Mouse (Mus musculus) spleen, adult 2 months (tissue): ENCODE measurements around the gene E130114P18Rik. TPM values are rescaled to one million over a fixed set of nuclear protein-coding genes. Genes with fewer than 3 reads are reported as not detected.

Experiments used
- DNase-seq, 2 experiments: peaks; one replicate each; pipeline versions ENCODE4 v3.0.0 to v3.0.0-alpha.2; 2012 to 2021; ENCODE audit warnings: low spot score in 2 of 2, low read depth in 1 of 2
- H3K27ac ChIP-seq: fragments of 200-500 bp; 2 replicates; pipeline ENCODE4 v1.5.1; 2012; ENCODE audit warnings: low read length, inconsistent platforms; ENCODE audit not compliant: insufficient read depth
- H3K27me3 ChIP-seq: fragments of 200-500 bp; 2 replicates; pipeline ENCODE4 v1.6.1; 2012; ENCODE audit warnings: mild to moderate bottlenecking, moderate library complexity, low read length, inconsistent platforms; ENCODE audit not compliant: control insufficient read depth, insufficient read depth
- H3K36me3 ChIP-seq: fragments of 200-500 bp; 2 replicates; pipeline ENCODE4 v1.6.1; 2012; ENCODE audit warnings: mild to moderate bottlenecking, low read length, inconsistent platforms; ENCODE audit not compliant: control insufficient read depth, insufficient read depth
- H3K4me1 ChIP-seq: fragments of 200-500 bp; 2 replicates; pipeline ENCODE4 v1.6.1; 2011; ENCODE audit warnings: inconsistent platforms; ENCODE audit not compliant: control insufficient read depth, insufficient read depth, insufficient read length
- H3K4me3 ChIP-seq: fragments of 200-500 bp; 2 replicates; pipeline ENCODE4 v1.5.1; 2011; ENCODE audit warnings: mild to moderate bottlenecking, inconsistent platforms; ENCODE audit not compliant: insufficient read depth, insufficient read length; ENCODE audit errors: extremely low read depth
- CTCF ChIP-seq: fragments of 200-500 bp; IDR thresholded peaks from 2 replicates; pipeline ENCODE4 v1.5.1; 2011; ENCODE audit warnings: mild to moderate bottlenecking, inconsistent platforms; ENCODE audit not compliant: insufficient read depth, insufficient read length, insufficient replicate concordance; ENCODE audit errors: extremely low read depth
- POLR2A ChIP-seq: fragments of 200-500 bp; IDR thresholded peaks from 2 replicates; pipeline ENCODE4 v1.6.1; 2011; ENCODE audit warnings: low read depth, low read length, inconsistent platforms
- WGBS: fragments of 180-500 bp; shearing (Covaris S2); methylation state at CpG from one replicate; pipeline ENCODE4 v1.1.7; 2018; 5-methylcytosine and 5-hydroxymethylcytosine counted together
- polyA plus RNA-seq: library from polyadenylated mRNA; depleted of rRNA; stranded (reverse); fragments of >200 nt; gene quantifications from 2 replicates; pipeline ENCODE4 v1.2.3, GENCODE M21; 2012; rRNA removed

Gene E130114P18Rik
- polyA plus RNA-seq, 1 experiment: not detected

DNA sequence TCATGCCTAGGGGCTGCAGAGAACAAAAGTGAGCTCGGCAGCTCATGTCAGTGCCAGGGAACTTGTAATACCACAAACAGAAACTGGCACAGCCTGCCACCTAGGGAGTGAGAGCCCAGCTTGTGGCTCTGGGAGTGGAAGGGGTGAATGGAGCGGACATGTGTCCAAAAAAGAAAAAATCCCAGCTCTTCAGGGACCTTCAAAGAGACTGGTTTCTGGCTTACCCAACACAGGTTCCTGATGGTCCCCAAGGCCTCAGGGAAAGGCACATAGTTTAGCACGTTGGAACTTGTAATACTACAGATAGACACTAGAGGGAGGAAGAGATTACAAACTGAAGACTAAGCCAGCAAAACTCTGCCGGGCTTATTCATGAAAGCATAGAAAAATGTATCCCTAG is 213.2 kb downstream of the E130114P18Rik start:
- Histone ChIP-seq H3K4me3 (no peak overlapping the region), H3K36me3 (no peaks in the 10 kb centered on the region), H3K27me3 (no peaks in the 10 kb centered on the region), H3K4me1 (no peaks in the 10 kb centered on the region), H3K27ac (no peak overlapping the region)
- WGBS: 45% methylated on average over 4 of the region's 4 CpGs
- 0 out of 2 replicates have a peak, but pooled peaks have one; percentile 8 for TF ChIP-seq CTCF
- TF ChIP-seq POLR2A: no peak
- DNase-seq: peak in 1 of 2 experiments; percentile 26

DNA sequence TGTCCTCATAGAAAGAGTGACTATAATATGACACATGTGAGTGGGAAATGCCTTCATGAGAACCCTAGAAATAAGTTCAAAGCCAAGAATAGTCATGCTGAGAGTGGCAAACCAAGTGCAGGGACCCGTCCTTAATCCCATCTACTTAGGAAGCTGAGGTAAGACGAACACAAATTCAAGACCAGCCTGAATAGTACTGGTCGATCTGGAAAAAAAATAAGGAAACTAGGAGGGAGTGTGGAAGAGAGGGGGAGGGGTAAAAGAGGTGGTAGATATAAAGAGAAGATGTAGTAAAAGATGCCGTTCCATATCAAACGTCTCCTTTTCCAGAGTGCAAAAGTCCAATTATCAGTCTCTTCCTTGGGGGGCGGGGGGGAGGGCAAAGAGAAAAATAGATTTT is 213.7 kb downstream of the E130114P18Rik start:
- no peaks in the 10 kb centered on the region for H3K4me1 ChIP-seq
- no peak for DNase-seq
- H3K27me3 ChIP-seq: no peaks in the 10 kb centered on the region
- no peak for TF ChIP-seq CTCF
- no peak for TF ChIP-seq POLR2A
- H3K36me3 ChIP-seq: no peaks in the 10 kb centered on the region
- 84% methylated on average over 6 of the region's 6 CpGs for WGBS
- H3K4me3 ChIP-seq: no peak overlapping the region
- H3K27ac ChIP-seq: no peak overlapping the region

DNA sequence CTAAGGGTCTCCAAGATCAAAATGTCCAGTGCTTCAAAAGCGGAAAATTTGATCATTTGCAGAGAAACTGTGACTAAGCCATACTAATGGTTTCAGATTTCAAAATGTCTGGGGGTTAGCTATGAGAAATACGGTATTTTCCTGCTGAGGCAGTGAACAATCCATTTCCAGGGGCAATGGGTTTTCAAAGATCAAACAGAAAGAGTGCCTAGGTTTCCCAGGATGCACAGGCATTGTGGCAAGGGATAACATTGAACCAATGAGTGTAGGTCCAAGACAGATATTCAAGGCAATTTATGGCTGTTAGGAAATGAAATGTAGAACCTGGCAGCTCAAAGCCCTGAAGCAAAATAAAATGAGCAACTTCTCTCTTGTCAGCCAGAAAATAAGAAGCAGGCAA is 220.3 kb downstream of the E130114P18Rik start:
- H3K36me3 ChIP-seq: no peaks in the 10 kb centered on the region
- no peak for DNase-seq
- no peaks in the 10 kb centered on the region for H3K4me1 ChIP-seq
- no peaks in the 10 kb centered on the region for H3K27me3 ChIP-seq
- WGBS: 91% methylated on average over 2 of the region's 2 CpGs
- no peak overlapping the region for H3K27ac ChIP-seq
- TF ChIP-seq POLR2A: no peak
- no peak for TF ChIP-seq CTCF
- H3K4me3 ChIP-seq: no peak overlapping the region

DNA sequence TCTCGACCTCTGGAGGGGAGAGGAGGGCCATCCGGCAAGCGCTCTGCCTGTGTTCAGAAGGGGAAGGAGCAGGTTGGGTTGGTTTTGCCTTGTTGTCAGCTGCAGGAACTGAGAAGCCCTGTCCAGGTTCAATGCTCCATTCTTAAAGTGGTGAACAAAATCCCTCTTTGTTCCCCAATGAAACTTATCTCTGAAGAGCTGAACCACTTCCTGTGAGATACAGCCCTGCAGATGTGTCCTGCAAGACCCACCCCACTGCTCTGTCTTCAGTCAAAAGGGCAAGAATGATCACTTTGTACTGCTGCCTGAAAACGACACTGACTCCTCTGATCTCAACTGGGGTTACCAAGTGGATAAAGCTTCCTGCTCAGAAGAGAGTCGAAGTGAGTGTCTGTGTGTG is 233.9 kb downstream of the E130114P18Rik start:
- Histone ChIP-seq H3K4me1 (peaks cover 4% of the 10 kb centered on the region; the same call in 1 of the 2 replicates), H3K4me3 (no peak overlapping the region), H3K27ac (no peak overlapping the region), H3K27me3 (no peaks in the 10 kb centered on the region), H3K36me3 (no peaks in the 10 kb centered on the region)
- TF ChIP-seq POLR2A: no peak
- no peak for TF ChIP-seq CTCF
- WGBS: 5% methylated on average over 5 of the region's 5 CpGs
- no peak for DNase-seq

DNA sequence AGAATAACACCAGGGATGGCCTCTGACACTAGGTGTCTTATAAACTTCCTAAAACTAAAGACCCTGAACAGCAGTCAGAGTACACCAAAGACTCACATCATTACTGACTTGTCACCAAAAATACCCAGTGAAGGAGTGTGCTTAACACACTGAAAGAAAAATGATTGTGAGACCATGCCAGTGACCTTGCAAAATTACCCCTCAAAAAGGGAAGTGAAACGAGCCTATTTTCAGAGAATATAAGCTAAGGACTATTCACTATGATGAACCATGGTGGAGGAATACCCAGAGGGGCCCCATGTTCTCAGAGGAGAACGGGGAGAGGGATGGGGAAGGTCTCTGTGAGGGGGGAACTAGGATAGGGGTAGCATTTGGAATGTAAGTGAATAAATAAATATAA is 245.8 kb downstream of the E130114P18Rik start:
- 7% methylated on average over 2 of the region's 2 CpGs for WGBS
- no peak overlapping the region for H3K4me3 ChIP-seq
- DNase-seq: no peak
- H3K27me3 ChIP-seq: no peaks in the 10 kb centered on the region
- H3K27ac ChIP-seq: no peak overlapping the region
- H3K4me1 ChIP-seq: no peaks in the 10 kb centered on the region
- H3K36me3 ChIP-seq: no peaks in the 10 kb centered on the region
- TF ChIP-seq POLR2A (no peak), CTCF (no peak)

DNA sequence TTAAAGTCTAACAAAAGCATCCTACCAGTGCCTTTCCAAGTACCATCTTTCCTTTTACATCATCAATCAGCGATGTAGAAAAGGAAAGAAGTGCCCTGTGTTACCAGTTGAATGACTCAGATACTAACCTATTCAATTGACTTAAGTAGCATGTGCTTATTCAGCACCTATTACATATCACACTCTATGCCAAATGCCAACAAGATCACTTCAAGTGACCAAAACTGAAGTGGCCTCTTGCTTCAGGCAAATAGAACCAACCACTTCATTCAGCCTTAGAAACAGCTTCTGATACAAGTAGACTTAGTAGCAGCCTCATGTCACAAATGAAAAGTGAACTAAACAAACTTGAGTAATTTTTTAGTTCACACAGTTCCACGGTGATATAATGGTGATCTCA is 249.4 kb downstream of the E130114P18Rik start:
- Histone ChIP-seq H3K27ac (no peak overlapping the region), H3K36me3 (no peaks in the 10 kb centered on the region), H3K4me3 (no peak overlapping the region), H3K4me1 (no peaks in the 10 kb centered on the region), H3K27me3 (no peaks in the 10 kb centered on the region)
- no peak for TF ChIP-seq CTCF
- TF ChIP-seq POLR2A: no peak
- DNase-seq: no peak
- WGBS: 90% methylated on average over 2 of the region's 2 CpGs

Other genes starting within 250 kb of the E130114P18Rik start
- 10.3 and 13.2 TPM in 2 replicates for gene Nfia, start 5.3 kb downstream of the E130114P18Rik start, polyA plus RNA-seq